Mouse (Mus musculus) frontal cortex, adult 2 months (tissue): ENCODE results near the gene Endog. TPM values are rescaled to one million over a fixed set of nuclear protein-coding genes. Genes with fewer than 3 reads are reported as not detected.
"Not testable (repeated sequence)": the region's sequence is repeated elsewhere in the genome, so short reads cannot be mapped to it uniquely, and the experiment has no call there.

Experiments used
- DNase-seq, 2 experiments: peaks; one replicate each; pipeline ENCODE4 v3.0.0; 2022; ENCODE audit warnings: low spot score in 1 of 2; ENCODE audit errors: extremely low spot score in 1 of 2
- polyA plus RNA-seq: library from polyadenylated mRNA; depleted of rRNA; stranded (reverse); fragments of >200 nt; gene quantifications from 2 replicates; pipeline ENCODE4 v1.2.3, GENCODE M21; 2012

Gene Endog
- polyA plus RNA-seq, 1 experiment = 31.9 TPM

DNA sequence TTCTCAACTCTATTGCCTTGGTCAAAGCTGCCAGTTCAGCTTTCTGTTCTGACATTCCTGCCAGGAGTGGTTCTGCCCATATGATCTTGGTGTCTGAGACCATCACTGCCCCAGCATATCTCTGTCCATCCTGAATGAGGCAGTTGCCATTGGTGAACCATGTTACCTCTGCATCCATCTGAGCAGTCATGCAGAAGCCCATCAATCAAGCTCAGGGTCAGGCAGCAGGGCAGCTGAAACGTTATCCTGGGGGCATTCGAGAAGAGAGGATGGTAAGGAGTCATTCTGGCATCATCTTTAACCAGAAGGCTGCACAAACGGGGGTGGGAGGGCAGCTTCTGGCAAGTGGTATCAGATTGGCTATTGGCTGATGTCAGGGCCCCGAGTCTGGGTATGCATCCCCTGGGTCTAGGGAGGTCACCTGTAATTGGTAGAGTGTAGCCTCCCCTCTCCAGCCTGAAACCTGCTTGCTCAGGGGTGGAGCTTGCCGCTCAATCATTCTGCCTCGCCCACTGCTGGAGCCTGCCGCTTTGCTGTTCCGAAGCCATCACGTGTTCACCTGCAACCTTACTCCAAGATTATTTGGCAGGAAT is 6.9 kb upstream of the Endog start:
- DNase-seq = no peak

DNA sequence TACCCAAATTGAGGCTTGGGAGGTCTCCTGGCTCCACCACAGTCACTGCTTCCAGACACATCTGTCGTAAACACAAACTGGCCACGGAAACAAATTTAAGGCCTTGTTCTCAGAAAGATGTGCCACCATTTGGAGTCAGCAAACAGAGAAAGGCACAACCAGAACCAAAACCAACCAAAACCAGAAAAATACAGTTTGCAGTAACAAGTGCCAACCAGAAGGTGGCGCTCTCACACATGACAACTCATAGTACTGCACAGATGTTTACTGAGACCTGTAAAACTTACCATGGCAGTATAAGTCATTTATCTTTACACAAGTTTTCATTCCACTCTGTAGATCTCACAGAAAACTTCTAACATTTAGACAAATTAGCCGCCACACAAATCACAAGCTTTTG is 4.6 kb upstream of the Endog start:
- DNase-seq = no peak

DNA sequence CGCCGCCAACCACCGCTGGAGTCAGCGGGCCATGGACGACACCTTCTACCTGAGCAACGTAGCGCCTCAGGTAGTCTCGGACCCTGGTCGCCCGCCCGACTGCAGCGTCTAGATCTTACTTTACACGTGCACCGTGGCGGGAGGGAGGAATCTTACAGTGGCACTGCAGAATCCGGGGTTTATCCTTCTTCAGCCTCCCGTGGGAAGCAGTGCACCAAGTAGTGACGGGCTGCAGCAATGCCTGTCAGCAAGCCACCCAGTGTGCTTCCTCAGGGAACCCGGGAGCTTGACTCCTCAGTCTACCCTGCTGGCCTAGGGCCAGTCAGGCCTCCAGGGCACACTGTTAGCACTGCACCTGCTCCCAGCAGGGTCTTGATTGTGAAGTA is 697 bp downstream of the Endog start:
- peak in 1 of 2 experiments; percentile 20 for DNase-seq

DNA sequence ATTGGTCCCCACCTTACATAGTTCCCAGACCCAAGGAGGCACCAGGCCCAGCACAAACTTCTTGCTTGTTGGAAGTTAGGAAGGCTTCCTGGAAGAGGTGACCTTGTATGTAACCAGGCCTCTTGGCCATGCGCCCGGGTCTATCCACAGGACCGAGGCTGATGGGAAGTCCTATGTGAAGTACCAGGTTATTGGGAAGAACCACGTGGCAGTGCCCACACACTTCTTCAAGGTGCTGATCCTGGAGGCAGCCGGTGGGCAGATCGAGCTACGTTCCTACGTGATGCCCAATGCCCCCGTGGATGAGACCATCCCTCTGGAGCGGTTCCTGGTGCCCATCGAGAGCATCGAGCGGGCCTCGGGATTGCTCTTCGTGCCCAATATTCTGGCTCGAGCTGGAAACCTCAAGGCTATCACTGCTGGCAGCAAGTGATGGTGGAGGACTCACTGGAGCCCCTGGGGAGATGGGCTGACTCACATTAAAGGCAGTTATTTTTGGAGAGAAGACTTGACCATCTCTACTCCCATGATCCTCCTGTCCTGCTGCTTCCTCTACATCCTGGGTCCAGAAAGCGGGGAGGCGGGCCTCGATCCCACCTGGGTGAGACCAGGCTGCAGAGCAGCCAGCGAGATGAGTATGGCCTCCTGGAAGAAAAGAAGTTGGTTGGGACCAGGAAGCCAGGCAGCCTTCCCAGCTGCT is 2.4 kb downstream of the Endog start:
- DNase-seq = no peak

GRCm38 (mm10) chr2:30175897-30176296 is 4.6 kb downstream of the Endog start:
- DNase-seq = no peak

- no peak for DNase-seq
Observed at GRCm38 (mm10) chr2:30176561-30176960, 5.3 kb downstream of the Endog start.

GRCm38 (mm10) chr2:30177700-30178675 is 6.7 kb downstream of the Endog start, which contains the start of gene Spout1:
Gene Spout1 (minus strand): TSS chr2:30178459.
- DNase-seq = peak; percentile 95 to 96

DNA sequence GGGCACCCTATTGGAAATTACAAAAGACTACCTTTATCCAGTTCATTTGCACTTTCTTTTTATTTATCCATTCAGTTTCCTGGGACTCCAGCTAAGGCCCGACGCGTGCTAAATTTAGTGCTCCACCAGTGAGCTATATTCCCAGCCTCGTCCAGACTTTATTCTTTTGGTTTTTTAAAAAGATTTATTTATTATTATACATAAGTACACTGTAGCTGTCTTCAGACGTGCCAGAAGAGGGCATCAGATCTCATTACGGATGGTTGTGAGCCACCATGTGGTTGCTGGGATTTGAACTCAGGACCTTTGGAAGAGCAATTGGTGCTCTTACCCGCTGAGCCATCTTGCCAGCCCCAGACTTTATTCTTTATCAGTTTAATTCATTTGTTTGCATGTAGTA is 7.4 kb downstream of the Endog start:
- DNase-seq = not testable (repeated sequence)

DNA sequence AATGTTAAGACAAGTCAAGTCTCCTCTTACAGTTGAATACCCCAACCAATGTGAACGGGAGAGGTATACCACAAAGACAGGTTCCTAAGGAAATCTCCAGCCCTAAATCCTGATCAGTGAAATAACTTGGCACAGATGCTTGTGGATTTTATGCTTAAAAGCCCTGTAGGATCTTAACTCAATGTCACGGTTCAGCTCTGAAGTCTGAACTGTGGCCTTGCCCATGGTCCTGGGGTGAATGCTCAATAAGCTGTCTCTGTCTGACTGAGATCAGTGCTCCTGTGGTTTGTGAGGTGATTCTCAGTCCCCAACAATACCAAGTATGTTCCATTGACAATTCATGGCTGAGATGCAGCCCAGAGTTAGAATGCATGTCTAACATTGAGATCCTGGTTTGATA is 11.1 kb downstream of the Endog start:
- no peak for DNase-seq

GRCm38 (mm10) chr2:30183721-30184120 is 12.4 kb downstream of the Endog start:
- DNase-seq = no peak

DNA sequence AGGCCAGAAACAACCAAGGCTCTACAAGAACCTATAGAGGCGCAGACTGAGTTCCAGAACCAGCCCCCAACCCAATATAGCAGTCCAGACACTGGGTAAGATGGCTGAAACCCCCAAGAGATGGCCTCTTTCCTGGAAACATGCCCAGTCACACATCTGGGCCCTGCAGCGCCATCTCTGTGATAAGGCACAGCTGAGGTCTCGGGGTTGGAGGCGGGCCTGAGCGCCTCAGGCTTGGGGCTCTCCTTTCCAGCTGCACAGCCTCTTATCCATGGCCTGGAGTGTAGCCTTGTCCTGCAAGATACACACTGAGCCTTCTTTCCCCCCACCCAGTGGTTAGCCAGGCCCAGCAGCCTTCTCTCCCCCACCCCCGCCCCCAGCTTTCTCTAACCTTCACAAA is 14.0 kb downstream of the Endog start:
- no peak for DNase-seq

- no peak for DNase-seq
Observed at GRCm38 (mm10) chr2:30185681-30186080, 14.4 kb downstream of the Endog start.

DNA sequence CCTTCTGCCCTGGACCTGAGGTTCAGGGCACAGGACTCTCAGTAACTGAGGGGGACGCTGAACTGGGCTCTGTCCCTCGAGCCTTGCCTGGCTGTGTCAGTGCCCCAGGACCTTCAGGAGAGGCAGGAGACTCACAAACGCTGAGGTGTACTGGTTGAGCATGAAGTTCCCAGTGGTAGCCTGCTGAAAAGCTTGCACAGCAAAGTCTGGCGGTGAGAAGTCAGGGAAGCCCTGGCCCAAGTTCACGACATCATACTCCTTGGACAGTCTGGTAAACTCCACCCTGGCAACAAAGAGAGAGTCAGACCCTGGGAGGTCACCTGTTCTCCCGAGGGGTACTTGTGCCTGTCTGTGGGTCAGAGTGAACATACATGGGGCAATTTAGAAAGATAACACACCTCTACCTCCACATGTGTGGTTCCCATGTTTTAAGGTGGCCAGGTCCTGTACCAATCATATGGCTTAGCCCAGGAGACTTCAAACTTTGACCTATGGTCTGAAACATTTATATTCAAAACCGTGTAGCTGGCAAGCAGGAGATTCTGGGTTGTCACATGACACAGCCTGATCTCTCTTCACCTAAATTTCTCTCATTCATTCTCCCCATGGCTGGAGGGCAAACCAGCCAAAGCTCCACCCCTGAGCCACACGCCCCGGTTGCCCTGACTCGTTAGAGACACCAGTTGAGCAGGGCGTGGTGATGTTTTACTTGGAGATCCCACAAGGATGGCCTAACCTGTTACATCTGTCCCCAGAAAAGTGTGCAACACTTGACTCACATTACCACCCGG is 20.7 kb downstream of the Endog start:
- no peak for DNase-seq

DNA sequence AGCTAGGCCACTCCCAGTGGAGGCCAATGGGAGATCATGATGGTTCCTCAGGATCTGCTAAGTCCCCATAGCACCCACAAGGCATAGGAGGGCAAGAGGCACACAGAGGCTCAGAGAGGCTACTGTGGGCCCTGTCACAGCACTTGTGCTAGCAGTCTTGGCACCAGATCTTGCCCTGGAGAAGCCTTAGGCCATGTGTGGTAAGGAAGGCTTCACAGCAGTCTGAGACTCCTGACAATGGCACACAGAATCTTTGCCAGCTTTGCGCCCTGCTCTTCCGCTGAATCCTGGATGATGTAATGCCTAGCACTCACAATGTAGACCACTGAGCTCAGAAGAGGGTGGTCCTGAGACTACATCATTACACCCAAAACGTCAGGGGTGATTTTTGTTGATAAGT is 23.4 kb downstream of the Endog start:
- DNase-seq = no peak

GRCm38 (mm10) chr2:30198021-30198420 is 26.7 kb downstream of the Endog start:
- no peak for DNase-seq

DNA sequence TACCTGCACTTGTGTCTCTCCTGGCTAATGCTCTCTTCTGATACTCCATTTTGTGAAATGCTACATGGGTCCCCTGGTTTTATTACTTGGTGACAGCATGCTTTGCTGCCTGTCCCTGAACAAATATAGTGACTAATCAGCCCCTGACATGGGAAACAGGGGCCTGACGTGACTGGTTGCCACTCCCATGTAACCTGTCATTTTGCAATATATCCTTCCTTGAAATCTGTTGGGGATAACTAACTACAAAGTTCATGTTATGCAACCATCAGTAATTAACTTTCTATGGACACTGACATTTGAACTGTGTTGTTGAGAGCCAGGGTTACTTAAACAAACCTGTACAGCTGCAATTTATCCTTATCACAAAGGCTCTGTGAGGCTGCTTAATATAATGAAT is 28.7 kb downstream of the Endog start:
- DNase-seq = no peak

GRCm38 (mm10) chr2:30200388-30200925 is 29.2 kb downstream of the Endog start:
- no peak for DNase-seq

GRCm38 (mm10) chr2:30203439-30203838 is 32.1 kb downstream of the Endog start:
- peak in 1 of 2 experiments; percentile 15 for DNase-seq

DNA sequence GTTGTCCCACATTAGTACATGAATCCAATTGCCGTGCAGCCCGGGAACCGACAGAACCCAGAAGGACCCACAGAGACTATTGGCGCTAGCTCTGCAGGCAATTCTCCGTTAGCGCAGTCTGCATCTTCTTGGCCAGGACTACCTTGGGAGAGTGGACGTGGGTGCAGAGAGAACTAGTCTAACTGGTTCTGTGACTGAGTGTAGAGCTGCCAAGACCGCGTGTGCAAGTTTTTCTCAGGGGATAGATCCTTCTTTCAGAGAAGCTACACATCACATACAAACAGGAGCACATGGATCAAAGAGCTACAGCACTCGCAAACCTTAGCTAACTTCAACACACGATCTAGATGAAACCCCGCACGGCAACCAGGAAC is 33.9 kb downstream of the Endog start:
- no peak for DNase-seq

DNA sequence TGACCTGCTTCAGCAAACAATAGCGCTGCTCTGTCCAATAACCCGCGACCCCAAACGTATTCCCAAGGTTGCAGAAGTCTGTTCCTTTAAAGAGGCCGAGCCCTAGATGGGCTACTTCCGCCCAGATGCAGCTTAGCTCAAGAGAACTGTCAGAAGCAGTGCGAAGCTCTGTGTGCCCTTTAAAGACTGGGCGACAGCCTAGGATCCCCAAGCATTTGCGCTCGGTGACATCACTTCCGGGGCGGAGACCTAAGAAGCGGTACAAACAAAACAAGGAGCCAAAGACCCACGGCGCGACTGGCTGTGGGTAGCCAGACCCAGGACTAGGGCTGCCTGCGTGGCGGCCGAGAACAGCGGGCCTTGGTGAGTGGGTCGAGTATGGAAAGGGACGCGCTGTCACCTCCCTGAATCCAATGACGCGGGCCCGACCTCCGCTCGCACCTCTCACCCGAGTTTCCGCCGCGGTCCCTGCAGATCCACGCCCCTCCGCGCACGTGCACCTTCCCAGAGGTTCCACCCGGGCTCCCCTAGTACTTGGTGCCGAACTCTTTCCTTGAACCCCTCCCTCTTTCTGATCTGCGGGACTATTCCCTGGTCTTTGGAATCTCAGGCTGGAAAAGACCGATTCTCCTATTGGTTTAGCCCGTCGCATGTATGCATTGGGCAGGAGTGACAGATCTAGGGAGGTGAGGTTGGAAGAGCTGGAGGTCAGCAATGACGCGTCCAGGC is 34.5 kb downstream of the Endog start, which contains the start of gene Kyat1:
Kyat1 (minus strand) TSS at position 219 of the 729 bp plus-strand sequence.
- peak; percentile 84 to 95 for DNase-seq
